In the genomic region with DNA sequence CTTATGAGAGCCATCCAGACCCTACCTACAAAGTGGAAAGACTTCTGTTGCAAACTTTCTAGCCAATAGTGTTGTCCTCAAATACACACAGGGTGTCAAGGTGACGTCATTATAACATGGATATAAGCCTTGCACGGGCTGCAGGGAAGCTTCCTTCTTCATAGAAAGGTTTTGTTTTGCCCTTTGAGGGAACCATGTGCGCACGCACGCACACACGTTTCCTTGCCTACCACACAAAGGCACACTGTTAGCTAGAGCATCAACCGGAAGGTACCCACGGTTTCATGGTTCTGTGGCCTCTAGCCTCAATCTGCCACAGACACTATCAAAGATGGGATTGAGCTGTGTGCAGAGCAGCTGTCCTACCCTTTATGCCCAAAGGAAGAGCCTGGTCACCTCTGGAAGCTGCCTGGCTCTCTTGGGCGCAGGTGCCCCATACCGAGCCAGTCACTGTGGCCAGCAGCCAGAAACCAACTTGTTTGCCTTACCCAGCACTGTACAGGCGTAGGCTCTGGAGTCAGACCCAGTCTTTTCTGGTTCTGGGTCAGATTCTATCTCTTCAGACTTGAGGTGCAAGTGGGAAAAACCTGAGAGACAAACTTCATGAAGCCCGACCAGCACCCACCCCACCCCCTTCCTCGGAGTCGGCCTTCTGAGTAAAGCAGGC, we compare ENCODE assay signal across 26 mouse cellular contexts. TPM values are rescaled to one million over a fixed set of nuclear protein-coding genes. Genes with fewer than 3 reads are reported as not detected.
DNase-seq lines count a peak whose midpoint lies in the region; ATAC-seq lines count a peak whose summit lies in the region.
"Had no signal": no experiment of that assay in that cellular context is flagged by ENCODE, and none has a peak within 500 bp of the region (broad histone marks: within the 10 kb centered on the region; RNA-seq: fewer than 3 reads in every experiment).

No protein-coding gene starts in this region.

- no peaks in the 10 kb centered on the region for H3K4me1 ChIP-seq in kidney, embryonic 16.5 days (ENCODE audit: insufficient read depth, low read length)
- H3K4me1 ChIP-seq in kidney, embryonic 14.5 days (ENCODE audit: control insufficient read depth, insufficient read depth, low read length), result no peaks in the 10 kb centered on the region
- H3K4me1 ChIP-seq in intestine, embryonic 16.5 days (ENCODE audit: control insufficient read depth, insufficient read depth, low read length), result no peaks in the 10 kb centered on the region
- H3K4me1 ChIP-seq: hindbrain, embryonic 10.5 days; limb, embryonic 12.5 days; liver, embryonic 15.5 days had no signal

- no peak overlapping the region for H3K4me2 ChIP-seq in kidney, embryonic 16.5 days (replicated peaks; ENCODE audit: low read depth, low read length)
- no peak overlapping the region for H3K4me2 ChIP-seq in kidney, embryonic 14.5 days (replicated peaks; ENCODE audit: low read depth, low read length)
- H3K4me2 ChIP-seq in intestine, embryonic 16.5 days (ENCODE audit: low read depth, low read length), result no peak overlapping the region
- H3K4me2 ChIP-seq: limb, embryonic 12.5 days; liver, embryonic 15.5 days; lung, embryonic 14.5 days; midbrain, embryonic 11.5 days had no signal

- peak; percentile 11 for DNase-seq in thymus, postnatal 0 days (ENCODE audit: low spot score)
- no peak for DNase-seq in thymus, adult 18-20 months
- DNase-seq in CD8-positive naive resting alpha-beta T cell, adult 2 months (ENCODE audit: low read depth in 2 of 2, low spot score in 2 of 2), result peak; percentile 51 to 54
- peak; percentile 86 for DNase-seq in naive thymus-derived CD4-positive, alpha-beta T cell, adult 2 months (ENCODE audit: low read depth)
- DNase-seq in cerebellum, adult 18-20 months, result no peak
- DNase-seq: adrenal gland, adult 2 months; adrenal gland, postnatal 36 days; cerebellum, adult 2 months; gastrocnemius, postnatal 14 days; heart, postnatal 14 days; lung, embryonic 14.5 days; lung, postnatal 14 days had no signal

- H3K27me3 ChIP-seq in kidney, embryonic 16.5 days (ENCODE audit: insufficient read depth, low read length), result no peaks in the 10 kb centered on the region
- H3K27me3 ChIP-seq in kidney, embryonic 14.5 days (ENCODE audit: control insufficient read depth, insufficient read depth, low read length), result no peaks in the 10 kb centered on the region
- no peaks in the 10 kb centered on the region for H3K27me3 ChIP-seq in intestine, embryonic 16.5 days (replicated peaks; ENCODE audit: control insufficient read depth, insufficient read depth, low read length)
- H3K27me3 ChIP-seq: liver, embryonic 15.5 days; Patski had no signal

- peak overlapping the region; percentile 43; the same call in 1 of the 2 replicates for H3K27ac ChIP-seq in kidney, embryonic 16.5 days (ENCODE audit: low read length)
- H3K27ac ChIP-seq in kidney, embryonic 14.5 days (ENCODE audit: low read depth, low read length), result no peak overlapping the region
- no peak overlapping the region for H3K27ac ChIP-seq in intestine, embryonic 16.5 days (ENCODE audit: low read length)
- H3K27ac ChIP-seq: hindbrain, embryonic 10.5 days; limb, embryonic 12.5 days; liver, embryonic 15.5 days had no signal

- no peak overlapping the region for H3K9ac ChIP-seq in kidney, embryonic 16.5 days (replicated peaks; ENCODE audit: low read length)
- H3K9ac ChIP-seq in kidney, embryonic 14.5 days (ENCODE audit: low read depth, low read length), result no peak overlapping the region
- no peak overlapping the region for H3K9ac ChIP-seq in intestine, embryonic 16.5 days (ENCODE audit: low read depth, low read length)
- H3K9ac ChIP-seq: limb, embryonic 12.5 days; liver, embryonic 15.5 days; lung, embryonic 14.5 days had no signal

- H3K36me3 ChIP-seq in kidney, embryonic 16.5 days (ENCODE audit: insufficient read depth, low read length), result no peaks in the 10 kb centered on the region
- no peaks in the 10 kb centered on the region for H3K36me3 ChIP-seq in kidney, embryonic 14.5 days (ENCODE audit: control insufficient read depth, insufficient read depth, low read length)
- H3K36me3 ChIP-seq in intestine, embryonic 16.5 days (ENCODE audit: control insufficient read depth, insufficient read depth, low read length), result no peaks in the 10 kb centered on the region
- H3K36me3 ChIP-seq: hindbrain, embryonic 10.5 days; limb, embryonic 12.5 days; liver, embryonic 15.5 days had no signal

- WGBS in kidney, embryonic 16.5 days, result 84% methylated on average over 14 of the region's 14 CpGs
- 88% methylated on average over 14 of the region's 14 CpGs for WGBS in kidney, embryonic 14.5 days
- 88% methylated on average over 14 of the region's 14 CpGs for WGBS in intestine, embryonic 16.5 days

- H3K9me3 ChIP-seq in kidney, embryonic 16.5 days (ENCODE audit: low read length), result no peaks in the 10 kb centered on the region
- no peaks in the 10 kb centered on the region for H3K9me3 ChIP-seq in kidney, embryonic 14.5 days (ENCODE audit: control insufficient read depth, low read length)
- no peaks in the 10 kb centered on the region for H3K9me3 ChIP-seq in intestine, embryonic 16.5 days (ENCODE audit: control insufficient read depth, low read length)
- H3K9me3 ChIP-seq: hindbrain, embryonic 10.5 days; limb, embryonic 12.5 days; liver, embryonic 15.5 days had no signal

- ATAC-seq in kidney, embryonic 16.5 days (ENCODE audit: low FRiP score, low TSS enrichment), result no peak
- ATAC-seq in kidney, embryonic 14.5 days (ENCODE audit: low FRiP score, low TSS enrichment), result no peak
- no peak for ATAC-seq in intestine, embryonic 16.5 days
- ATAC-seq: forebrain, embryonic 16.5 days; hindbrain, embryonic 16.5 days; intestine, postnatal 0 days; midbrain, embryonic 16.5 days; Patski had no signal

- no peak overlapping the region for H3K4me3 ChIP-seq in kidney, embryonic 16.5 days (ENCODE audit: low read length)
- H3K4me3 ChIP-seq in kidney, embryonic 14.5 days (ENCODE audit: low read length), result no peak overlapping the region
- H3K4me3 ChIP-seq in intestine, embryonic 16.5 days (ENCODE audit: low read length), result no peak overlapping the region
- H3K4me3 ChIP-seq: erythroblast, embryonic 14.5 days; hindbrain, embryonic 10.5 days; limb, embryonic 12.5 days; liver, embryonic 15.5 days; myocyte had no signal

RNA-seq across cellular contexts. Expression of gene Tesc, which starts 19.7 kb away (rescaled TPM):
- 20.9 and 23.9 TPM in 2 replicates for polyA plus RNA-seq in kidney, embryonic 16.5 days (2015; fragmentation: Nextera tagmentation; extraction: Ambion mirVana)
- polyA plus RNA-seq in kidney, embryonic 14.5 days (2014; fragmentation: Nextera tagmentation; extraction: Ambion mirVana), result 10.1 and 12.3 TPM in 2 replicates
- 13.7 and 15.8 TPM in 2 replicates for polyA plus RNA-seq in thymus, postnatal 0 days (2015; fragmentation: Nextera tagmentation; extraction: Ambion mirVana)
- polyA plus RNA-seq in intestine, embryonic 16.5 days (2015; fragmentation: Nextera tagmentation; extraction: Ambion mirVana), result 3.6 and 4.0 TPM in 2 replicates

Comparison
In these comparisons a context has a peak if more than half of its experiments do, and no peak if none do; other contexts are left out.
1. DNase-seq: peak in thymus, postnatal 0 days (single experiment), CD8-positive naive resting alpha-beta T cell, adult 2 months (2 of 2) and naive thymus-derived CD4-positive, alpha-beta T cell, adult 2 months (single experiment); none in thymus, adult 18-20 months (0 of 2) and cerebellum, adult 18-20 months (0 of 2).